Mouse (Mus musculus): ENCODE measurements around the gene Nck2.

DNA sequence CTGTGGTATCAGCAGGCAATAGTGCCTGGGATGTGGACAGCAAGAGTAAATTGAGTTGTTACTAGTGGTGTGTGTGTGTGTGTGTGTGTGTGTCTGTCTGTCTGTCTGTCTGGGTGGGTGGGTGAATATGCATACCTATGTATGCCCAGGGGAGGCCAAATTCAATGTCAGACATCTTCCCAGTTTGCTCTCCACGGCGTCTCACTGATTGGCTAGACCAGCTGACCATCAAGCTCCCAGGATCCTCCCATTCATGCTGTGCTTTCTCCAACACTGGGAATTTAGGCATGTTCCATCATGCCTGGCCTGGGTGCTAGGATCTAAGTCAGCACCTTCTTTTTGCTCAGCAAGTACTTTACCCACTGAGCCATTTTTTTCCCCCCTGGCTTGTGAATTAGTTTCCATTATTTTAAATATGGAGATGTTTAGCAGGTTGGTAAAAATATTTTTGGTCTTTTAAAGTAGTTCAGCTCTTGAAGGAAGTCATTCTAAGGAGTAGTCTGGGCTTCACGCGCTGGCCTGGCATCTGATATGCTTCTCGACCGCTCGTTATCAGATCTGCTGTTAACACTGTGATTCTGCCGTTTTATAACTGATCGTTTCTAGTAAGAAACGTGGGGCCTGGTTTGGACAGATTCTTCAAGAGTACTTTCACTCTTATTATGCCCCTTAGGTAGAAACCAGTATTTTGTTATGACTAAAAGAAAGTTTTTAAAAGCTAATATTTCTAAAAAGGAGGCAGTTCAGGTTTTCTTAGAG is 26.2 kb downstream of the Nck2 start:
- TF ChIP-seq EP300 (IDR thresholded peaks at IDR 0.05; ENCODE audit: insufficient read depth, low read depth, low read length) (no peak), CTCF (IDR thresholded peaks at IDR 0.05) (no peak)

Measured in heart, adult 2 months (tissue).